ENCODE assay signal across 30 mouse cellular contexts in genomic region chr1:22311471-22311870, GRCm38 (mm10).
"Had no signal": no experiment of that assay in that cellular context is flagged by ENCODE, and none has a peak within 500 bp of the region (broad histone marks: within the 10 kb centered on the region; RNA-seq: fewer than 3 reads in every experiment).

No protein-coding gene starts in this region.

- H3K4me2 ChIP-seq: limb, embryonic 12.5 days; limb, embryonic 13.5 days; limb, embryonic 15.5 days; liver, embryonic 11.5 days; liver, embryonic 12.5 days; liver, embryonic 13.5 days; liver, embryonic 15.5 days; lung, embryonic 14.5 days; lung, embryonic 15.5 days; midbrain, embryonic 13.5 days; midbrain, embryonic 15.5 days; neural tube, embryonic 12.5 days had no signal

- H3K9ac ChIP-seq: limb, embryonic 12.5 days; limb, embryonic 13.5 days; limb, embryonic 15.5 days; liver, embryonic 12.5 days; liver, embryonic 13.5 days; liver, embryonic 14.5 days; liver, embryonic 15.5 days; liver, postnatal 0 days; lung, embryonic 14.5 days; lung, embryonic 15.5 days; midbrain, embryonic 13.5 days; midbrain, embryonic 15.5 days; neural tube, embryonic 12.5 days had no signal

- H3K9me3 ChIP-seq: limb, embryonic 10.5 days; limb, embryonic 12.5 days; limb, embryonic 13.5 days; limb, embryonic 15.5 days; liver, embryonic 12.5 days; liver, embryonic 13.5 days; liver, embryonic 15.5 days; lung, embryonic 15.5 days; megakaryocyte, embryonic 14.5 days; midbrain, embryonic 13.5 days; midbrain, embryonic 15.5 days; neural tube, embryonic 12.5 days had no signal

- H3K4me1 ChIP-seq: limb, embryonic 15.5 days; liver, embryonic 12.5 days; liver, embryonic 13.5 days; liver, embryonic 15.5 days; lung, embryonic 15.5 days; megakaryocyte, embryonic 14.5 days; midbrain, embryonic 15.5 days; neural tube, embryonic 12.5 days had no signal

- ATAC-seq: liver, embryonic 12.5 days; liver, postnatal 0 days; lung, postnatal 0 days; midbrain, embryonic 13.5 days; midbrain, embryonic 15.5 days; midbrain, embryonic 16.5 days had no signal

- H3K36me3 ChIP-seq: limb, embryonic 10.5 days; limb, embryonic 12.5 days; limb, embryonic 13.5 days; limb, embryonic 15.5 days; liver, embryonic 12.5 days; liver, embryonic 13.5 days; liver, embryonic 15.5 days; lung, embryonic 15.5 days; midbrain, embryonic 13.5 days; midbrain, embryonic 15.5 days; neural tube, embryonic 12.5 days had no signal

- H3K27ac ChIP-seq: left cerebral cortex, adult 2 months; limb, embryonic 10.5 days; limb, embryonic 12.5 days; limb, embryonic 13.5 days; limb, embryonic 15.5 days; liver, embryonic 12.5 days; liver, embryonic 13.5 days; liver, embryonic 14.5 days; liver, embryonic 15.5 days; lung, embryonic 15.5 days; macrophage; midbrain, embryonic 13.5 days; midbrain, embryonic 15.5 days; neural tube, embryonic 12.5 days had no signal

- DNase-seq: left cerebral cortex, postnatal 4 days; liver; liver, embryonic 13.5 days; liver, postnatal 0 days; lung, adult 18-20 months; lung, adult 2 months; lung, embryonic 14.5 days; lung, postnatal 10 days; lung, postnatal 14 days; lung, postnatal 36 days; lung, postnatal 4 days; midbrain, embryonic 14.5 days had no signal

- H3K27me3 ChIP-seq: limb, embryonic 12.5 days; limb, embryonic 13.5 days; limb, embryonic 15.5 days; liver, embryonic 12.5 days; liver, embryonic 13.5 days; liver, embryonic 15.5 days; lung, embryonic 15.5 days; megakaryocyte, embryonic 14.5 days; midbrain, embryonic 13.5 days; midbrain, embryonic 15.5 days; neural tube, embryonic 12.5 days had no signal

- H3K4me3 ChIP-seq: left cerebral cortex, adult 2 months; limb, embryonic 10.5 days; limb, embryonic 12.5 days; limb, embryonic 13.5 days; limb, embryonic 15.5 days; liver, embryonic 12.5 days; liver, embryonic 13.5 days; liver, embryonic 15.5 days; lung, embryonic 15.5 days; megakaryocyte, embryonic 14.5 days; midbrain, embryonic 13.5 days; midbrain, embryonic 15.5 days; myocyte; neural tube, embryonic 12.5 days had no signal
